Mouse (Mus musculus) activated CD4-positive, CD25-positive, alpha-beta regulatory T cell, adult 4 months (primary cell): Measurements from ENCODE around the gene Ehd1. TPM values are rescaled to one million over a fixed set of nuclear protein-coding genes. Genes with fewer than 3 reads are reported as not detected.
"Not testable (repeated sequence)": the region's sequence is repeated elsewhere in the genome, so short reads cannot be mapped to it uniquely, and the experiment has no call there.

Experiments used
- ATAC-seq: one replicate; pipeline ENCODE4 v1.8.0; 2017
- polyA plus RNA-seq, 2 experiments: library from polyadenylated mRNA; unstranded; fragments of 100-300 nt; shearing (Covaris generic); gene quantifications; one replicate each; pipeline ENCODE4 v1.2.1; 2017

Gene Ehd1
- polyA plus RNA-seq, 2 experiments from 2014 or later, result 11.0 to 15.2 TPM

GRCm38 (mm10) chr19:6280554-6280953, 4.0 kb downstream of the Ehd1 start:
- no peak for ATAC-seq

- no peak for ATAC-seq
These were observed 4.8 kb downstream of the Ehd1 start for GRCm38 (mm10) chr19:6281122-6282020.

- ATAC-seq, result no peak
These were observed 6.5 kb downstream of the Ehd1 start for GRCm38 (mm10) chr19:6283001-6283400.

GRCm38 (mm10) chr19:6284502-6284901, 8.0 kb downstream of the Ehd1 start:
- ATAC-seq, result no peak

- no peak for ATAC-seq
These were observed 8.7 kb downstream of the Ehd1 start for GRCm38 (mm10) chr19:6285226-6285625.

- no peak for ATAC-seq
These were observed 9.3 kb downstream of the Ehd1 start for GRCm38 (mm10) chr19:6285632-6286433.

GRCm38 (mm10) chr19:6286434-6287401, 10.2 kb downstream of the Ehd1 start:
- ATAC-seq, result no peak

GRCm38 (mm10) chr19:6288236-6288894, 11.8 kb downstream of the Ehd1 start:
- no peak for ATAC-seq

GRCm38 (mm10) chr19:6289696-6290238, 13.2 kb downstream of the Ehd1 start:
- ATAC-seq, result no peak

GRCm38 (mm10) chr19:6290720-6291116, 14.2 kb downstream of the Ehd1 start:
- not testable (repeated sequence) for ATAC-seq

- ATAC-seq, result no peak
These were observed 14.7 kb downstream of the Ehd1 start for GRCm38 (mm10) chr19:6291117-6291781.

- ATAC-seq, result no peak
These were observed 15.7 kb downstream of the Ehd1 start for GRCm38 (mm10) chr19:6292262-6292661.

GRCm38 (mm10) chr19:6294301-6294700, 17.8 kb downstream of the Ehd1 start:
- no peak for ATAC-seq

- ATAC-seq, result no peak
These were observed 20.2 kb downstream of the Ehd1 start for GRCm38 (mm10) chr19:6296551-6297210.

GRCm38 (mm10) chr19:6297641-6298040, 21.1 kb downstream of the Ehd1 start:
- ATAC-seq, result peak; percentile 58

- no peak for ATAC-seq
These were observed 22.5 kb downstream of the Ehd1 start for GRCm38 (mm10) chr19:6299003-6299402.

GRCm38 (mm10) chr19:6299450-6300267, 23.1 kb downstream of the Ehd1 start:
- no peak for ATAC-seq

- ATAC-seq, result no peak
These were observed 23.9 kb downstream of the Ehd1 start for GRCm38 (mm10) chr19:6300402-6300841.

GRCm38 (mm10) chr19:6302114-6302513, 25.6 kb downstream of the Ehd1 start:
- no peak for ATAC-seq
